Mouse (Mus musculus): ENCODE results near the gene Slc2a13. TPM values are rescaled to one million over a fixed set of nuclear protein-coding genes. Genes with fewer than 3 reads are reported as not detected.

The Slc2a13 gene
- polyA plus RNA-seq, 1 experiment = 0.14 TPM

GRCm38 (mm10) chr15:91439883-91440282, 133.2 kb downstream of the Slc2a13 start:
- TF ChIP-seq CTCF (IDR thresholded peaks at IDR 0.05; ENCODE audit: control insufficient read depth, insufficient read depth, insufficient replicate concordance, low read depth, low read length) (no peak), POLR2A (IDR thresholded peaks at IDR 0.05; ENCODE audit: control insufficient read depth, low read depth, low read length) (no peak)

GRCm38 (mm10) chr15:91425426-91425825, 147.6 kb downstream of the Slc2a13 start:
- TF ChIP-seq POLR2A (IDR thresholded peaks at IDR 0.05; ENCODE audit: control insufficient read depth, low read depth, low read length) = no peak
- no peaks in the 10 kb centered on the region for H3K4me1 ChIP-seq (ENCODE audit: control insufficient read depth, insufficient read depth, low read length)
- H3K4me3 ChIP-seq (ENCODE audit: control insufficient read depth, low read depth, low read length) = no peak overlapping the region
- H3K27ac ChIP-seq (ENCODE audit: control insufficient read depth, insufficient read depth, low read depth, low read length) = no peak overlapping the region
- no peaks in the 10 kb centered on the region for H3K36me3 ChIP-seq (ENCODE audit: control insufficient read depth, insufficient read depth, low read length)
- H3K27me3 ChIP-seq (ENCODE audit: control insufficient read depth, insufficient read depth, low read length) = no peaks in the 10 kb centered on the region

More at GRCm38 (mm10) chr15:91439883-91440282, 133.2 kb downstream of the Slc2a13 start:
- no peak overlapping the region for H3K4me3 ChIP-seq (ENCODE audit: control insufficient read depth, low read depth, low read length)
- no peaks in the 10 kb centered on the region for H3K27me3 ChIP-seq (ENCODE audit: control insufficient read depth, insufficient read depth, low read length)
- no peaks in the 10 kb centered on the region for H3K4me1 ChIP-seq (ENCODE audit: control insufficient read depth, insufficient read depth, low read length)
- H3K27ac ChIP-seq (ENCODE audit: control insufficient read depth, insufficient read depth, low read depth, low read length) = no peak overlapping the region
- no peaks in the 10 kb centered on the region for H3K36me3 ChIP-seq (ENCODE audit: control insufficient read depth, insufficient read depth, low read length)

GRCm38 (mm10) chr15:91406979-91407378, 166.1 kb downstream of the Slc2a13 start:
- Histone ChIP-seq H3K36me3 (ENCODE audit: control insufficient read depth, insufficient read depth, low read length) (no peaks in the 10 kb centered on the region), H3K27me3 (ENCODE audit: control insufficient read depth, insufficient read depth, low read length) (no peaks in the 10 kb centered on the region), H3K27ac (ENCODE audit: control insufficient read depth, insufficient read depth, low read depth, low read length) (no peak overlapping the region), H3K4me3 (ENCODE audit: control insufficient read depth, low read depth, low read length) (no peak overlapping the region), H3K4me1 (ENCODE audit: control insufficient read depth, insufficient read depth, low read length) (no peaks in the 10 kb centered on the region)
- TF ChIP-seq POLR2A (IDR thresholded peaks at IDR 0.05; ENCODE audit: control insufficient read depth, low read depth, low read length) (no peak), CTCF (IDR thresholded peaks at IDR 0.05; ENCODE audit: control insufficient read depth, insufficient read depth, insufficient replicate concordance, low read depth, low read length) (no peak)

- Histone ChIP-seq H3K4me3 (ENCODE audit: control insufficient read depth, low read depth, low read length) (no peak overlapping the region), H3K36me3 (ENCODE audit: control insufficient read depth, insufficient read depth, low read length) (no peaks in the 10 kb centered on the region), H3K4me1 (ENCODE audit: control insufficient read depth, insufficient read depth, low read length) (no peaks in the 10 kb centered on the region), H3K27ac (ENCODE audit: control insufficient read depth, insufficient read depth, low read depth, low read length) (no peak overlapping the region), H3K27me3 (ENCODE audit: control insufficient read depth, insufficient read depth, low read length) (no peaks in the 10 kb centered on the region)
- TF ChIP-seq POLR2A (IDR thresholded peaks at IDR 0.05; ENCODE audit: control insufficient read depth, low read depth, low read length) = no peak
- TF ChIP-seq CTCF (IDR thresholded peaks at IDR 0.05; ENCODE audit: control insufficient read depth, insufficient read depth, insufficient replicate concordance, low read depth, low read length) = no peak
These were observed 177.9 kb downstream of the Slc2a13 start for GRCm38 (mm10) chr15:91395165-91395564.

GRCm38 (mm10) chr15:91383694-91384093, 189.4 kb downstream of the Slc2a13 start:
- Histone ChIP-seq H3K36me3 (ENCODE audit: control insufficient read depth, insufficient read depth, low read length) (no peaks in the 10 kb centered on the region), H3K27me3 (ENCODE audit: control insufficient read depth, insufficient read depth, low read length) (no peaks in the 10 kb centered on the region), H3K4me1 (ENCODE audit: control insufficient read depth, insufficient read depth, low read length) (peaks cover 2% of the 10 kb centered on the region), H3K27ac (ENCODE audit: control insufficient read depth, insufficient read depth, low read depth, low read length) (no peak overlapping the region), H3K4me3 (ENCODE audit: control insufficient read depth, low read depth, low read length) (no peak overlapping the region)
- TF ChIP-seq POLR2A (IDR thresholded peaks at IDR 0.05; ENCODE audit: control insufficient read depth, low read depth, low read length) = no peak
- TF ChIP-seq CTCF (IDR thresholded peaks at IDR 0.05; ENCODE audit: control insufficient read depth, insufficient read depth, insufficient replicate concordance, low read depth, low read length) = no peak

- TF ChIP-seq CTCF (IDR thresholded peaks at IDR 0.05; ENCODE audit: control insufficient read depth, insufficient read depth, insufficient replicate concordance, low read depth, low read length) (no peak), POLR2A (IDR thresholded peaks at IDR 0.05; ENCODE audit: control insufficient read depth, low read depth, low read length) (no peak)
- H3K4me1 ChIP-seq (ENCODE audit: control insufficient read depth, insufficient read depth, low read length) = peaks cover 2% of the 10 kb centered on the region
These were observed 190.5 kb downstream of the Slc2a13 start for GRCm38 (mm10) chr15:91382606-91383005.

GRCm38 (mm10) chr15:91381864-91382263, 191.2 kb downstream of the Slc2a13 start:
- peaks cover under 1% of the 10 kb centered on the region for H3K4me1 ChIP-seq (ENCODE audit: control insufficient read depth, insufficient read depth, low read length)
- H3K27me3 ChIP-seq (ENCODE audit: control insufficient read depth, insufficient read depth, low read length) = no peaks in the 10 kb centered on the region

More at GRCm38 (mm10) chr15:91382606-91383005, 190.5 kb downstream of the Slc2a13 start:
- no peak overlapping the region for H3K4me3 ChIP-seq (ENCODE audit: control insufficient read depth, low read depth, low read length)
- H3K36me3 ChIP-seq (ENCODE audit: control insufficient read depth, insufficient read depth, low read length) = no peaks in the 10 kb centered on the region
- no peak overlapping the region for H3K27ac ChIP-seq (ENCODE audit: control insufficient read depth, insufficient read depth, low read depth, low read length)
- H3K27me3 ChIP-seq (ENCODE audit: control insufficient read depth, insufficient read depth, low read length) = no peaks in the 10 kb centered on the region

More at GRCm38 (mm10) chr15:91381864-91382263, 191.2 kb downstream of the Slc2a13 start:
- no peaks in the 10 kb centered on the region for H3K36me3 ChIP-seq (ENCODE audit: control insufficient read depth, insufficient read depth, low read length)
- TF ChIP-seq POLR2A (IDR thresholded peaks at IDR 0.05; ENCODE audit: control insufficient read depth, low read depth, low read length) = no peak
- no peak for TF ChIP-seq CTCF (IDR thresholded peaks at IDR 0.05; ENCODE audit: control insufficient read depth, insufficient read depth, insufficient replicate concordance, low read depth, low read length)
- H3K4me3 ChIP-seq (ENCODE audit: control insufficient read depth, low read depth, low read length) = no peak overlapping the region
- no peak overlapping the region for H3K27ac ChIP-seq (ENCODE audit: control insufficient read depth, insufficient read depth, low read depth, low read length)

Data from testis, adult 2 months (tissue).